In the genomic region with DNA sequence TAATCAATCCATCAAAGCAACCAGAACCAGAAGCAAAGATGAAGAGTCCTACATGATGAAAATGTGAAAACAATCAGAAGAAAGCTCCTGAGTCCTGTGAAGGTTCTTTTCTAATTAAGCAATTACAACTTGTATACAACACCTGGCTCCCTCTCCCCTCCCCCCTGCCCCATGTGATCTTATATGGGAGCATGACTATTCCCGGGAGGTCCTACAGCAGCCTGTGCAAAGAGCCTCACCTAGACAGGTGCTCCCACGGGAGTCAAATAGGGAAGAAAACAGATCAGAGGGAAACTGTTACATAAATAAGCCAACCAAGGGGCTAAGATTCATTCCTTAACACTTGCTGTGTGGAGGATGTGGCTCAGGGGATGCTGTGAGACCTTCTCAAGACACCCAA, we compare ENCODE assay signal across 27 mouse cellular contexts.
"Had no signal": no experiment of that assay in that cellular context is flagged by ENCODE, and none has a peak within 500 bp of the region (broad histone marks: within the 10 kb centered on the region; RNA-seq: fewer than 3 reads in every experiment).

No protein-coding gene starts in this region.

- H3K27ac ChIP-seq: embryonic facial prominence, embryonic 12.5 days; embryonic facial prominence, embryonic 13.5 days; forebrain, embryonic 10.5 days; forebrain, embryonic 12.5 days; forebrain, embryonic 13.5 days; forebrain, embryonic 15.5 days; gastrocnemius, adult 2 months; heart, adult 2 months had no signal

- DNase-seq: cerebellum, adult 2 months; cerebellum, adult 8-10 months; cerebellum, adult 9-10 months; cerebellum, adult 9-11 months; cerebellum, postnatal 10 days; cerebellum, postnatal 14 days; cerebellum, postnatal 25 days; cerebellum, postnatal 36 days; embryo, embryonic 11 days; forebrain, postnatal 0 days; gastrocnemius, adult 2 months; gastrocnemius, postnatal 10 days; gastrocnemius, postnatal 14 days; gastrocnemius, postnatal 25 days; gastrocnemius, postnatal 36 days; heart, adult 11 months; heart, adult 18-20 months; heart, adult 2 months had no signal

- H3K36me3 ChIP-seq: embryonic facial prominence, embryonic 12.5 days; embryonic facial prominence, embryonic 13.5 days; forebrain, embryonic 10.5 days; forebrain, embryonic 12.5 days; forebrain, embryonic 15.5 days had no signal

- H3K4me1 ChIP-seq: embryonic facial prominence, embryonic 12.5 days; forebrain, embryonic 12.5 days; forebrain, embryonic 13.5 days; forebrain, embryonic 15.5 days had no signal

- H3K9ac ChIP-seq: embryonic facial prominence, embryonic 12.5 days; embryonic facial prominence, embryonic 13.5 days; forebrain, embryonic 12.5 days; forebrain, embryonic 13.5 days; forebrain, embryonic 15.5 days; forebrain, postnatal 0 days had no signal

- H3K4me2 ChIP-seq: embryonic facial prominence, embryonic 12.5 days; embryonic facial prominence, embryonic 13.5 days; forebrain, embryonic 12.5 days; forebrain, embryonic 13.5 days; forebrain, embryonic 15.5 days had no signal

- H3K9me3 ChIP-seq: embryonic facial prominence, embryonic 12.5 days; embryonic facial prominence, embryonic 13.5 days; forebrain, embryonic 10.5 days; forebrain, embryonic 12.5 days; forebrain, embryonic 13.5 days; forebrain, embryonic 15.5 days had no signal

- ATAC-seq: forebrain, embryonic 13.5 days; forebrain, embryonic 14.5 days; forebrain, embryonic 15.5 days; forebrain, embryonic 16.5 days; forebrain, postnatal 0 days had no signal

- H3K4me3 ChIP-seq: embryonic facial prominence, embryonic 12.5 days; embryonic facial prominence, embryonic 13.5 days; erythroblast, embryonic 14.5 days; forebrain, embryonic 10.5 days; forebrain, embryonic 12.5 days; forebrain, embryonic 13.5 days; forebrain, embryonic 15.5 days; gastrocnemius, adult 2 months; heart, adult 2 months had no signal

- H3K27me3 ChIP-seq: embryonic facial prominence, embryonic 12.5 days; embryonic facial prominence, embryonic 13.5 days; forebrain, embryonic 12.5 days; forebrain, embryonic 13.5 days; forebrain, embryonic 15.5 days had no signal
